Mouse (Mus musculus) cortical plate, adult 2 months (tissue): Measurements from ENCODE around the gene Nedd9.

Experiments used
- CTCF ChIP-seq: fragments of 200-500 bp; IDR thresholded peaks from 2 replicates; pipeline ENCODE4 v1.5.1; 2011; ENCODE audit warnings: mild to moderate bottlenecking, control low read depth, low read length; ENCODE audit not compliant: insufficient read depth; ENCODE audit errors: extremely low read depth
- POLR2A ChIP-seq: fragments of 200-500 bp; IDR thresholded peaks from 2 replicates; pipeline ENCODE4 v1.6.1; 2011; ENCODE audit warnings: mild to moderate bottlenecking, low read length, control low read depth; ENCODE audit not compliant: insufficient read depth; ENCODE audit errors: extremely low read depth

- no peak for TF ChIP-seq CTCF
- no peak for TF ChIP-seq POLR2A
Measured at GRCm38 (mm10) chr13:41337407-41337806, 149.8 kb downstream of the Nedd9 start.
